Mouse (Mus musculus): Measurements from ENCODE around the gene Tbx4. TPM values are rescaled to one million over a fixed set of nuclear protein-coding genes. Genes with fewer than 3 reads are reported as not detected.
A peak's percentile ranks its signal among the peaks of the same experiment; 100 is the strongest.

Gene Tbx4
- total and polyA plus RNA-seq, 3 experiments = not detected

DNA sequence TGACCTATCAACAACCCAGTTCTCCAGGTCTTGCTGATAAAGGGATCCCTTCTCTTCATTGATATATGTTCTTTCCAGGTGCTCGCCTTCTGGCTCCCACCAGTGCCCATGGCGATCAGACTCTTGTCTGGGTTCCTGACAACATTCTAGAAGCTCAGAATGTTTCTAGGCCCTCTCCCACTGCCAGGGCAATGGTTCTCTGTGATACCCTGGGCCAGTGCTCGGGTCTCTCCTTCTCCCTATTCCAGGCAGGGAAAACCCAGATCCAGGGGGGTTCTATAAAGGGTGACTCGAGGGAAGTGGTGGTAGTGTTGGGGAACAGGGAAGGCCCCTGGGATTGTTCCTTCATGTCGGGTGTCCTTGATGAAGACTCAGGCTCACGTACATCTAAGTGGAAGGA lies 36.0 kb upstream of the Tbx4 start, which contains the start of gene Gm11444:
Gene Gm11444 (minus strand): TSS at position 101 of the 400 bp plus-strand sequence.
- no peak for TF ChIP-seq GABPA (IDR thresholded peaks at IDR 0.05; ENCODE audit: insufficient replicate concordance, low read depth, low read length)
- TF ChIP-seq MAX (IDR thresholded peaks at IDR 0.05; ENCODE audit: low read length) = no peak
- TF ChIP-seq ETS1 (conservative IDR thresholded peaks at IDR 0.05; ENCODE audit: low read depth, low read length) = no peak
- no peak for TF ChIP-seq USF1 (IDR thresholded peaks at IDR 0.05; ENCODE audit: low read depth, low read length)
- no peak for TF ChIP-seq KAT2A (IDR thresholded peaks at IDR 0.05; ENCODE audit: insufficient replicate concordance, low read length)
- no peak for TF ChIP-seq TCF12 (IDR thresholded peaks at IDR 0.05; ENCODE audit: low read depth, low read length)
- no peak for TF ChIP-seq RAD21 (IDR thresholded peaks at IDR 0.05; ENCODE audit: low read depth, low read length)
- TF ChIP-seq ZMIZ1 (IDR thresholded peaks at IDR 0.05; ENCODE audit: low read depth, low read length) = no peak
- no peak for TF ChIP-seq PAX5 (IDR thresholded peaks at IDR 0.05; ENCODE audit: low read length)
- no peak for TF ChIP-seq ZC3H11A (IDR thresholded peaks at IDR 0.05; ENCODE audit: low read depth, low read length)
- TF ChIP-seq MAZ (IDR thresholded peaks at IDR 0.05; ENCODE audit: low read depth, low read length) = no peak
- TF ChIP-seq POLR2A (IDR thresholded peaks at IDR 0.05; ENCODE audit: low read depth, low read length) = no peak
- TF ChIP-seq RCOR1 (conservative IDR thresholded peaks at IDR 0.05; ENCODE audit: low read depth, low read length) = no peak
- TF ChIP-seq NRF1 (IDR thresholded peaks at IDR 0.05; ENCODE audit: low read depth, low read length) = no peak
- no peak for TF ChIP-seq EP300 (IDR thresholded peaks at IDR 0.05; ENCODE audit: low read length)
- TF ChIP-seq JUN (IDR thresholded peaks at IDR 0.05; ENCODE audit: insufficient read depth, low read depth, low read length) = no peak
- TF ChIP-seq ZKSCAN1 (IDR thresholded peaks at IDR 0.05; ENCODE audit: borderline replicate concordance, low read depth, low read length) = no peak
- no peak for TF ChIP-seq BHLHE40 (IDR thresholded peaks at IDR 0.05; ENCODE audit: low read depth, low read length)
- no peak for DNase-seq (ENCODE audit: extremely low read depth)
- Histone ChIP-seq H3K36me3 (replicated peaks in 1 of 2; ENCODE audit: control insufficient read depth in 1 of 2, insufficient read depth in 1 of 2, low read length in 1 of 2) (no peaks in the 10 kb centered on the region), H3K4me3 (replicated peaks in 1 of 3; ENCODE audit: low read depth in 2 of 3, low read length in 2 of 3, poor library complexity in 1 of 3) (no peak within 1 kb of the TSS), H3K4me2 (ENCODE audit: insufficient read depth, low read depth, poor library complexity, severe bottlenecking) (peak within 1 kb of the TSS; percentile 22; the same call in 1 of the 2 replicates), H3K27ac (ENCODE audit: insufficient read depth, low read depth) (no peak within 1 kb of the TSS), H3K9me3 (replicated peaks; ENCODE audit: low read length) (no peaks in the 10 kb centered on the region), H3K9ac (ENCODE audit: insufficient read depth, low read depth) (no peak within 1 kb of the TSS), H3K79me2 (replicated peaks; ENCODE audit: control insufficient read depth, extremely low read depth, insufficient read depth, poor library complexity, severe bottlenecking) (no peaks in the 10 kb centered on the region), H3K27me3 (replicated peaks) (peaks cover 20% of the 10 kb centered on the region), H3K4me1 (ENCODE audit: control insufficient read depth in 1 of 2, insufficient read depth in 2 of 2) (peaks cover 6 to 12% of the 10 kb centered on the region in 2 experiments)
- in situ Hi-C loops (cut with MboI; ENCODE audit: low pct_ligation_motif_present, low pct_unique_long_range_greater_than_20kb, low sequenced_read_pairs) = loop anchor here (10.0 kb wide), 1 partner anchor 315 kb away; no protein-coding TSS in a partner anchor
- dilution Hi-C loops (cut with MboI; ENCODE audit: extremely low pct_ligation_motif_present, extremely low pct_unique_long_range_greater_than_20kb, low sequenced_read_pairs) = no loop called here

DNA sequence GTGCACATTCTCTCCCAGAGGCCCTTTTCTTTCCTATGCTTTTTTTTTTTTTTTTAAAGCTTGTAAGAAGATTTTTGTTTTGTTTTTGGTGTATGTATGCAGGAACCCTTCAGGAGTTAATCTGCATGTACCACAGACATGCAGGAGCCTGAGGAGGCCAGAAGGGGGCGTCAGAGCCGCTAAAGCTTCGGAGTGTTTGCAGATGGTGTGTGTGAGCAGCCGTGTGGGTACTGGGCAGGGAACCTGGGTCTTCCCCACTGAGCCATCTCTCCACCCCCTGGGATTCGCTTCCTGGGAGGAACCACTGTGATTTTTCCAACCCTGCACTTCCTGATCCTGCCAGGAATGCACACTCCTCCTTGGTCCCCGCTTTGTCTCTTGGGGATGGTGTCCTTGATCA lies 35.5 kb upstream of the Tbx4 start:
- Histone ChIP-seq H3K4me2 (ENCODE audit: insufficient read depth, low read depth, poor library complexity, severe bottlenecking) (no peak overlapping the region), H3K9ac (ENCODE audit: insufficient read depth, low read depth) (no peak overlapping the region), H3K9me3 (replicated peaks; ENCODE audit: low read length) (no peaks in the 10 kb centered on the region), H3K36me3 (replicated peaks in 1 of 2; ENCODE audit: control insufficient read depth in 1 of 2, insufficient read depth in 1 of 2, low read length in 1 of 2) (no peaks in the 10 kb centered on the region), H3K4me3 (replicated peaks in 1 of 3; ENCODE audit: low read depth in 2 of 3, low read length in 2 of 3, poor library complexity in 1 of 3) (no peak overlapping the region), H3K79me2 (replicated peaks; ENCODE audit: control insufficient read depth, extremely low read depth, insufficient read depth, poor library complexity, severe bottlenecking) (no peaks in the 10 kb centered on the region), H3K27me3 (replicated peaks) (peaks cover 15% of the 10 kb centered on the region), H3K4me1 (ENCODE audit: control insufficient read depth in 1 of 2, insufficient read depth in 2 of 2) (peaks cover 6 to 12% of the 10 kb centered on the region in 2 experiments), H3K27ac (ENCODE audit: insufficient read depth, low read depth) (no peak overlapping the region)
- peak; percentile 32 to 66; a peak in 3 of 4 replicates for TF ChIP-seq CTCF (conservative IDR thresholded peaks at IDR 0.05 in 1 of 2, IDR thresholded peaks at IDR 0.05 in 1 of 2; ENCODE audit: low read depth in 2 of 2, low read length in 2 of 2)
- TF ChIP-seq ZNF384 (IDR thresholded peaks at IDR 0.05; ENCODE audit: low read depth, low read length) = no peak
- TF ChIP-seq SMC3 (IDR thresholded peaks at IDR 0.05; ENCODE audit: low read depth, low read length) = peak; percentile 64
- TF ChIP-seq ELF1 (IDR thresholded peaks at IDR 0.05; ENCODE audit: low read depth, low read length) = 0 out of 2 replicates have a peak, but pooled peaks have one; percentile 32
- peak; percentile 19; the same call in 1 of the 2 replicates for TF ChIP-seq TCF12 (IDR thresholded peaks at IDR 0.05; ENCODE audit: low read depth, low read length)
- peak; percentile 23 for TF ChIP-seq RAD21 (IDR thresholded peaks at IDR 0.05; ENCODE audit: low read depth, low read length)
- TF ChIP-seq IRF4 (IDR thresholded peaks at IDR 0.05; ENCODE audit: low read depth, low read length) = no peak
- peak; percentile 34 for DNase-seq (ENCODE audit: extremely low read depth)
- in situ Hi-C loops (cut with MboI; ENCODE audit: low pct_ligation_motif_present, low pct_unique_long_range_greater_than_20kb, low sequenced_read_pairs) (loop anchor here (10.0 kb wide), 1 partner anchor 314 kb away; no protein-coding TSS in a partner anchor), dilution Hi-C loops (cut with MboI; ENCODE audit: extremely low pct_ligation_motif_present, extremely low pct_unique_long_range_greater_than_20kb, low sequenced_read_pairs) (no loop called here)
